Mouse (Mus musculus) megakaryocyte, embryonic 14.5 days (primary cell): ENCODE measurements around the gene Gnat2. TPM values are rescaled to one million over a fixed set of nuclear protein-coding genes. Genes with fewer than 3 reads are reported as not detected.

Source experiments
- H3K27me3 ChIP-seq: replicated peaks from 2 replicates; pipeline ENCODE3; 2012; ENCODE audit warnings: inconsistent platforms
- H3K36me3 ChIP-seq: replicated peaks from 2 replicates; pipeline ENCODE3; 2012; ENCODE audit warnings: low read length, inconsistent platforms, mixed read lengths
- H3K4me1 ChIP-seq: 2 replicates; pipeline ENCODE4 v1.6.1; 2012; ENCODE audit warnings: inconsistent platforms
- H3K4me3 ChIP-seq: replicated peaks from 2 replicates; pipeline ENCODE3; 2012; ENCODE audit warnings: moderate library complexity, mild to moderate bottlenecking, inconsistent platforms
- H3K9me3 ChIP-seq: 2 replicates; pipeline ENCODE4 v1.6.1; 2012; ENCODE audit warnings: inconsistent platforms
- FLI1 ChIP-seq: IDR thresholded peaks from 2 replicates; pipeline ENCODE4 v1.6.1; 2012; ENCODE audit warnings: low read length, inconsistent platforms, mixed read lengths
- GATA1 ChIP-seq: IDR thresholded peaks from 3 replicates; pipeline ENCODE4 v1.6.1; 2012; ENCODE audit warnings: mixed read lengths, low read length, inconsistent platforms, borderline replicate concordance
- polyA plus RNA-seq: library from polyadenylated mRNA; stranded (reverse); fragments of >175 nt; gene quantifications from 2 replicates; pipeline ENCODE4 v1.2.3, GENCODE M21; 2012; ENCODE audit warnings: low replicate concordance; ENCODE audit not compliant: insufficient read depth

Gnat2 gene
- polyA plus RNA-seq, 1 experiment: not detected

- no peak for TF ChIP-seq GATA1
- TF ChIP-seq FLI1: no peak
- Histone ChIP-seq H3K9me3 (no peaks in the 10 kb centered on the region), H3K4me1 (peaks cover 82% of the 10 kb centered on the region), H3K4me3 (no peak overlapping the region), H3K36me3 (peaks cover 19% of the 10 kb centered on the region), H3K27me3 (no peaks in the 10 kb centered on the region)
Observed at GRCm38 (mm10) chr3:108131216-108131615, 38.6 kb downstream of the Gnat2 start.

- Histone ChIP-seq H3K36me3 (peaks cover 21% of the 10 kb centered on the region), H3K4me1 (peaks cover 78% of the 10 kb centered on the region), H3K4me3 (peak overlapping the region; percentile 6), H3K9me3 (no peaks in the 10 kb centered on the region), H3K27me3 (no peaks in the 10 kb centered on the region)
- TF ChIP-seq GATA1 (no peak), FLI1 (no peak)
Observed at GRCm38 (mm10) chr3:108131821-108132220, 39.2 kb downstream of the Gnat2 start.

GRCm38 (mm10) chr3:108132484-108132883, 39.9 kb downstream of the Gnat2 start:
- peaks cover 78% of the 10 kb centered on the region for H3K4me1 ChIP-seq
- H3K4me3 ChIP-seq: peak overlapping the region; percentile 34
- H3K27me3 ChIP-seq: no peaks in the 10 kb centered on the region
- no peaks in the 10 kb centered on the region for H3K9me3 ChIP-seq
- TF ChIP-seq FLI1 (no peak), GATA1 (no peak)
- peaks cover 27% of the 10 kb centered on the region for H3K36me3 ChIP-seq

GRCm38 (mm10) chr3:108134701-108135100, 42.1 kb downstream of the Gnat2 start:
- H3K27me3 ChIP-seq: no peaks in the 10 kb centered on the region
- TF ChIP-seq FLI1: no peak
- TF ChIP-seq GATA1: no peak
- peaks cover 34% of the 10 kb centered on the region for H3K36me3 ChIP-seq
- H3K4me1 ChIP-seq: peaks cover 68% of the 10 kb centered on the region
- H3K4me3 ChIP-seq: peak overlapping the region; percentile 72
- H3K9me3 ChIP-seq: no peaks in the 10 kb centered on the region

DNA sequence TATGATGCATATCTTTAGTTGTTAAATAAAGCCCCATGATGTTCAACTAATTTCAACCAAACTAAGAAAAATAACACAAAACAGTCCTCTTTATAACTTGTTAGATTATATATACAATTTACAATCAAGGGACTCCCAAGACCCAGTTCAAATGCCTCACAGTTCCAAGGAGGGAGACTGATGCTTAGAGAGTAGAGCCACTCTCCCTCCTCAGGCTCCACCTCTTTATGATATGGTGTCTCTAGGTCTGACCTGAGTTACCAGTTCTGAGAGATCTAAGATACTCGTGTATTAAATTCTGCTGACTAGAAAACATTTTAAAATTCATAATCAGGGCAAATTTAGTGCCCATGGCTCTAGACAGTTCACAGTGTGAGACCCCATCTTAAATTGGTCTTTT, 46.5 kb downstream of the Gnat2 start:
- Histone ChIP-seq H3K9me3 (no peaks in the 10 kb centered on the region), H3K27me3 (no peaks in the 10 kb centered on the region), H3K36me3 (peaks cover 55% of the 10 kb centered on the region), H3K4me1 (peaks cover 59% of the 10 kb centered on the region), H3K4me3 (no peak overlapping the region)
- TF ChIP-seq FLI1 (no peak), GATA1 (no peak)

GRCm38 (mm10) chr3:108140786-108141185, 48.2 kb downstream of the Gnat2 start:
- H3K36me3 ChIP-seq: peaks cover 52% of the 10 kb centered on the region
- no peaks in the 10 kb centered on the region for H3K9me3 ChIP-seq
- no peak overlapping the region for H3K4me3 ChIP-seq
- H3K27me3 ChIP-seq: no peaks in the 10 kb centered on the region
- TF ChIP-seq FLI1 (no peak), GATA1 (no peak)
- peaks cover 50% of the 10 kb centered on the region for H3K4me1 ChIP-seq

GRCm38 (mm10) chr3:108145534-108146445, 53.2 kb downstream of the Gnat2 start, which contains the start of gene Gnai3:
Gene Gnai3 (minus strand): TSS chr3:108146146.
- TF ChIP-seq FLI1 (peak; percentile 98), GATA1 (no peak)
- Histone ChIP-seq H3K9me3 (no peaks in the 10 kb centered on the region), H3K27me3 (peaks cover 4% of the 10 kb centered on the region), H3K4me3 (peak within 1 kb of the TSS; percentile 97), H3K4me1 (peaks cover 55% of the 10 kb centered on the region), H3K36me3 (peaks cover 19% of the 10 kb centered on the region)

DNA sequence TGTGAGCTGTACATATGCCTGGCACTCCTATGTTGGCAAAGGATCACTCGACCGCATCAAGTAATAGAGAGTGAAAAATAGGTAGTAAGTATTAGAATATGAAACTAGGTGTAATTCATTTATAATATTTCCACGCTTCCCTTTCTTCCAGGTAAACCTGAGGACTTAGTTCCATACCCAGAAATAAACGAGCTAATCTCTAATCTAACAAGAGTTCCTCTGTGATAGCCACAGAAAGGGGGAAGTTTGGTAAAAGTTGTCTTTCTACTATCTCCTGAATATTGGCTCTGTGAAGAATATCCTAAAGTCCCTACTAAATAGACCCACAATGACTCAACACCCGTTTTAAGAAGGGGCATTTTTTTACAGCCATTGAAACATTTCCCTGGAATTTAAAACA, 54.1 kb downstream of the Gnat2 start:
- Histone ChIP-seq H3K4me3 (peak overlapping the region; percentile 97), H3K9me3 (no peaks in the 10 kb centered on the region), H3K27me3 (peaks cover 4% of the 10 kb centered on the region), H3K36me3 (peaks cover 14% of the 10 kb centered on the region), H3K4me1 (peaks cover 59% of the 10 kb centered on the region)
- TF ChIP-seq GATA1 (no peak), FLI1 (no peak)

- H3K4me3 ChIP-seq: peak overlapping the region; percentile 75
- peaks cover 8% of the 10 kb centered on the region for H3K36me3 ChIP-seq
- no peaks in the 10 kb centered on the region for H3K9me3 ChIP-seq
- peaks cover 51% of the 10 kb centered on the region for H3K4me1 ChIP-seq
- H3K27me3 ChIP-seq: peaks cover 11% of the 10 kb centered on the region
- TF ChIP-seq FLI1 (no peak), GATA1 (no peak)
Observed at GRCm38 (mm10) chr3:108147386-108148235, 55.0 kb downstream of the Gnat2 start.

Other genes starting within 250 kb of the Gnat2 start
- not detected in 2 replicates for gene Eps8l3, start 215.6 kb upstream of the Gnat2 start, polyA plus RNA-seq
- not detected in 2 replicates for gene Gstm5, start 197.0 kb upstream of the Gnat2 start, polyA plus RNA-seq
- not detected in 2 replicates for gene Gstm7, start 161.0 kb upstream of the Gnat2 start, polyA plus RNA-seq
- not detected in 2 replicates for gene Gstm6, start 149.0 kb upstream of the Gnat2 start, polyA plus RNA-seq
- not detected in 2 replicates for gene Gstm3, start 123.5 kb upstream of the Gnat2 start, polyA plus RNA-seq
- gene Gstm2, start 106.3 kb upstream of the Gnat2 start, polyA plus RNA-seq: 0.83 TPM in 1 of 2 replicates, not detected in the other
- 55.5 and 118 TPM in 2 replicates for gene Gstm1, start 74.8 kb upstream of the Gnat2 start, polyA plus RNA-seq
- 1.4 TPM in 1 of 2 replicates, not detected in the other for gene Gstm4, start 47.9 kb upstream of the Gnat2 start, polyA plus RNA-seq
- 101 and 286 TPM in 2 replicates for gene Ampd2, start 6.1 kb upstream of the Gnat2 start, polyA plus RNA-seq
- 4.0 TPM in 1 of 2 replicates, not detected in the other for gene Gnai3, start 53.4 kb downstream of the Gnat2 start, polyA plus RNA-seq
- gene Gpr61, start 62.1 kb downstream of the Gnat2 start, polyA plus RNA-seq: not detected in 2 replicates
- not detected in 2 replicates for gene Amigo1, start 93.5 kb downstream of the Gnat2 start, polyA plus RNA-seq
- gene Cyb561d1, start 108.4 kb downstream of the Gnat2 start, polyA plus RNA-seq: 3.3 and 3.9 TPM in 2 replicates
- 7.8 and 14.9 TPM in 2 replicates for gene Atxn7l2, start 118.1 kb downstream of the Gnat2 start, polyA plus RNA-seq
- not detected in 2 replicates for gene Sypl2, start 133.9 kb downstream of the Gnat2 start, polyA plus RNA-seq
- 6.0 TPM in 1 of 2 replicates, not detected in the other for gene Psma5, start 164.1 kb downstream of the Gnat2 start, polyA plus RNA-seq
- 11.0 and 16.3 TPM in 2 replicates for gene Sort1, start 191.3 kb downstream of the Gnat2 start, polyA plus RNA-seq